Mouse (Mus musculus): ENCODE results near the gene Slc38a8. TPM values are rescaled to one million over a fixed set of nuclear protein-coding genes. Genes with fewer than 3 reads are reported as not detected.
A peak's percentile ranks its signal among the peaks of the same experiment; 100 is the strongest.

Slc38a8 gene
- polyA plus RNA-seq, 1 experiment from 2014 or later, result not detected

DNA sequence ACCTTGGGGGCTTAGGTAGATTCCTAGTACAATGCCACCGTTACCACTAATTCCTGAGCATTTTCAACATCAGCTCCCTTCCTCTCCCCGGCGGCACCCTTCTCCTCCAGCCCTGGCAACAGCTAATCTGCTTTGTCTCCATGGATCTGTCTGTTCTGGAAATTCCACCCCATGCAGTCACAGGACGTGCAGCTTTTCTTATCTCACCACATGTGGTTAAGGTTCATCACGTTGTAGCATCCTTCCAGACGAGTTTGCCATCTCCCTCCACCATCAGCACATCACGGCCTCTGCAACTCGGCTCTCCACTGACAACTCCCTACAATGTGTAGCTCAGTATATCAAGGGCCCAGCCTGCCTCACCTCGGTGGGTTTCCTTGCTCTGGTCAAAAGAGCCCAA is 4.0 kb upstream of the Slc38a8 start:
- H3K4me3 ChIP-seq (ENCODE audit: low read depth, low read length), result no peak overlapping the region
- no peak for ATAC-seq (ENCODE audit: low FRiP score)
- H3K4me1 ChIP-seq (replicated peaks; ENCODE audit: control insufficient read depth, insufficient read depth, low read length), result no peaks in the 10 kb centered on the region
- no peak overlapping the region for H3K9ac ChIP-seq (ENCODE audit: low read depth, low read length)
- no peak for DNase-seq (ENCODE audit: low spot score)
- peaks cover 13% of the 10 kb centered on the region; the same call in 1 of the 2 replicates for H3K36me3 ChIP-seq (ENCODE audit: control insufficient read depth, insufficient read depth, low read length)
- WGBS, result 59% methylated on average over 9 of the region's 9 CpGs
- no peak overlapping the region for H3K27ac ChIP-seq (ENCODE audit: low read depth, low read length)
- no peaks in the 10 kb centered on the region for H3K9me3 ChIP-seq (ENCODE audit: control insufficient read depth, low read length)
- H3K27me3 ChIP-seq (ENCODE audit: control insufficient read depth, insufficient read depth, low read length), result no peaks in the 10 kb centered on the region
- H3K4me2 ChIP-seq (replicated peaks; ENCODE audit: low read depth, low read length), result no peak overlapping the region

DNA sequence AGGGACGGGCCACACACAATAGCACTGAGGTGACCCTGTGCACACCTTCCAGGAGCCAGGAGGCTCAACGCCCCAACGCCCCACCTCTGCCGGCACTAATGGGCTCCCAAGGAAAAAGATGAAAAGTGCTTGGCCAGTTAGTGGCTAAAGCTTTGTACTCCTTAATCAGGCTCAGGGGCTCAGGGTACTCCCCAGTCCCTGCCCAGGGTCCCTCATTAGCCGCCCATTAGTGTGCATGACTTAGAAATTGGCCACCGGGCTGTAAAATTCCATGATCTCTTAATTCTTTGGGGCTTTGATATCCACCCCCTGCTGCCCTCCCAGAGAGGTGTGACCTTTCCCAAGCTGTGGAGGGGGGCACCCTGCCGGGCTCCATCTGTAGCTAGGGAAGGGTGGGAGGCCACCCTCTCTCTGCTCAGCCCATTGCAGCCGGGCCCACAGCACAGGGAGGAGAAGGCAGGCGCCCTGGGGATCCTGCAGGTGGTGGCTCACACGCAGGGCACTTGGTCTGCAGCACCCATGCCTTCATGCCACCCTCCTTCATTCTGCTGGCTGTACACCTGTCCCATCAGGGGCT is 1.8 kb upstream of the Slc38a8 start:
- Histone ChIP-seq H3K9me3 (ENCODE audit: control insufficient read depth, low read length) (no peaks in the 10 kb centered on the region), H3K36me3 (ENCODE audit: control insufficient read depth, insufficient read depth, low read length) (0 out of 2 replicates have a peak, but pooled peaks cover 2% of the 10 kb centered on the region), H3K27ac (ENCODE audit: low read depth, low read length) (no peak overlapping the region), H3K4me3 (ENCODE audit: low read depth, low read length) (no peak overlapping the region), H3K4me2 (replicated peaks; ENCODE audit: low read depth, low read length) (no peak overlapping the region), H3K27me3 (ENCODE audit: control insufficient read depth, insufficient read depth, low read length) (no peaks in the 10 kb centered on the region), H3K4me1 (replicated peaks; ENCODE audit: control insufficient read depth, insufficient read depth, low read length) (no peaks in the 10 kb centered on the region), H3K9ac (ENCODE audit: low read depth, low read length) (no peak overlapping the region)
- DNase-seq (ENCODE audit: low spot score), result no peak
- no peak for ATAC-seq (ENCODE audit: low FRiP score)
- WGBS, result 40% methylated on average over 10 of the region's 10 CpGs

GRCm38 (mm10) chr8:119502111-119502510 is 613 bp upstream of the Slc38a8 start:
- DNase-seq (ENCODE audit: low spot score) (no peak), ATAC-seq (ENCODE audit: low FRiP score) (no peak)
- no peaks in the 10 kb centered on the region for H3K4me1 ChIP-seq (replicated peaks; ENCODE audit: control insufficient read depth, insufficient read depth, low read length)
- H3K9me3 ChIP-seq (ENCODE audit: control insufficient read depth, low read length), result no peaks in the 10 kb centered on the region
- H3K27me3 ChIP-seq (ENCODE audit: control insufficient read depth, insufficient read depth, low read length), result no peaks in the 10 kb centered on the region
- 52% methylated on average over 4 of the region's 4 CpGs for WGBS
- H3K9ac ChIP-seq (ENCODE audit: low read depth, low read length), result no peak overlapping the region
- no peak overlapping the region for H3K4me2 ChIP-seq (replicated peaks; ENCODE audit: low read depth, low read length)
- no peak overlapping the region for H3K27ac ChIP-seq (ENCODE audit: low read depth, low read length)
- H3K4me3 ChIP-seq (ENCODE audit: low read depth, low read length), result no peak overlapping the region
- no peaks in the 10 kb centered on the region for H3K36me3 ChIP-seq (ENCODE audit: control insufficient read depth, insufficient read depth, low read length)

GRCm38 (mm10) chr8:119499836-119500235 is 1.7 kb downstream of the Slc38a8 start:
- 71% methylated on average over 2 of the region's 2 CpGs for WGBS
- Histone ChIP-seq H3K4me1 (replicated peaks; ENCODE audit: control insufficient read depth, insufficient read depth, low read length) (no peaks in the 10 kb centered on the region), H3K9ac (ENCODE audit: low read depth, low read length) (no peak overlapping the region), H3K27ac (ENCODE audit: low read depth, low read length) (no peak overlapping the region), H3K27me3 (ENCODE audit: control insufficient read depth, insufficient read depth, low read length) (no peaks in the 10 kb centered on the region), H3K9me3 (ENCODE audit: control insufficient read depth, low read length) (no peaks in the 10 kb centered on the region), H3K36me3 (ENCODE audit: control insufficient read depth, insufficient read depth, low read length) (no peaks in the 10 kb centered on the region), H3K4me2 (replicated peaks; ENCODE audit: low read depth, low read length) (no peak overlapping the region), H3K4me3 (ENCODE audit: low read depth, low read length) (no peak overlapping the region)
- DNase-seq (ENCODE audit: low spot score), result no peak
- ATAC-seq (ENCODE audit: low FRiP score), result no peak

- no peak overlapping the region for H3K27ac ChIP-seq (ENCODE audit: low read depth, low read length)
Observed at GRCm38 (mm10) chr8:119496848-119497247, 4.7 kb downstream of the Slc38a8 start.

GRCm38 (mm10) chr8:119487093-119487492 is 14.4 kb downstream of the Slc38a8 start:
- Histone ChIP-seq H3K27ac (ENCODE audit: low read depth, low read length) (no peak overlapping the region), H3K4me2 (replicated peaks; ENCODE audit: low read depth, low read length) (no peak overlapping the region), H3K4me1 (replicated peaks; ENCODE audit: control insufficient read depth, insufficient read depth, low read length) (no peaks in the 10 kb centered on the region; the same call in 1 of the 2 replicates), H3K4me3 (ENCODE audit: low read depth, low read length) (no peak overlapping the region), H3K27me3 (ENCODE audit: control insufficient read depth, insufficient read depth, low read length) (no peaks in the 10 kb centered on the region), H3K9me3 (ENCODE audit: control insufficient read depth, low read length) (no peaks in the 10 kb centered on the region), H3K36me3 (ENCODE audit: control insufficient read depth, insufficient read depth, low read length) (no peaks in the 10 kb centered on the region), H3K9ac (ENCODE audit: low read depth, low read length) (no peak overlapping the region)
- DNase-seq (ENCODE audit: low spot score) (no peak), ATAC-seq (ENCODE audit: low FRiP score) (no peak)
- 80% methylated on average over 7 of the region's 7 CpGs for WGBS

More at GRCm38 (mm10) chr8:119496848-119497247, 4.7 kb downstream of the Slc38a8 start:
- no peak overlapping the region for H3K4me2 ChIP-seq (replicated peaks; ENCODE audit: low read depth, low read length)
- no peaks in the 10 kb centered on the region for H3K9me3 ChIP-seq (ENCODE audit: control insufficient read depth, low read length)
- H3K4me1 ChIP-seq (replicated peaks; ENCODE audit: control insufficient read depth, insufficient read depth, low read length), result no peaks in the 10 kb centered on the region; the same call in 1 of the 2 replicates
- peak; percentile 41 for DNase-seq (ENCODE audit: low spot score)
- WGBS, result 22% methylated on average over 6 of the region's 6 CpGs
- no peak overlapping the region for H3K9ac ChIP-seq (ENCODE audit: low read depth, low read length)
- ATAC-seq (ENCODE audit: low FRiP score), result no peak
- H3K4me3 ChIP-seq (ENCODE audit: low read depth, low read length), result no peak overlapping the region
- H3K36me3 ChIP-seq (ENCODE audit: control insufficient read depth, insufficient read depth, low read length), result no peaks in the 10 kb centered on the region
- no peaks in the 10 kb centered on the region; the same call in 1 of the 2 replicates for H3K27me3 ChIP-seq (ENCODE audit: control insufficient read depth, insufficient read depth, low read length)

DNA sequence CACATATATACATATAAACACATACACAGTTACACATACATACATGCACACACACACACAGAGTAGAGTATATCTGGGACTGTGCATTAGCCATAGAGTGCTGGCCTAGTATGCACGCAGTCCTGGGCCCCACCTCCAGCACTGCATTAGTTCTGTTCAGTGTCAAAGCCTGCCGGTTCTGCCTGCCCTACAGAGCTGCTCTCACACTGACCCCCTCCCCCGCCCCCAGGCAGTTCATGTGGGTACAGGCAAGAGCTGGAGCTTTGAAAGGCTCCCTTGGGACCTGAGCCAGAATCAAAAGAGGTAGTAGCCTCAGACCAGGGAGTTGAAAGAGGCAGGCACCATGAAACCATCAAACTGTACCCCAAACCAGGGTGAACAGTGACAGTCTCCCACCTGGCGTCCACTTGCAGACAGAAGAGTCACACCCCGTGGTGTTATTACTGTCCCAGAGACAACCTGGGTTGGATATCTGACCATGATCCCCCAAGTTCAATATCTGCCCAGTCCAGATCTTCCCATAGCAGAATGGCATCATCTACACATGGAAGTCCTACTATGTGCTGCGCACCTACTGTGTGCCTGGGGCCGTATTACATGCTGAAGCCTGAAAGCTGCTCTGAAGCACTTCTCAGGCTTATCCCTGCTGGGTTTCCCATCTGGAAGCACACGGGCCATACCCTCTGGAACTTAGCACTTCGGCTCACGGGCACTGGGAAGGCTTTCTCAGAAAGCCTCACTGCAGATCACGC is 17.2 kb downstream of the Slc38a8 start:
- DNase-seq (ENCODE audit: low spot score) (no peak), ATAC-seq (ENCODE audit: low FRiP score) (no peak)
- no peaks in the 10 kb centered on the region for H3K36me3 ChIP-seq (ENCODE audit: control insufficient read depth, insufficient read depth, low read length)
- H3K9ac ChIP-seq (ENCODE audit: low read depth, low read length), result no peak overlapping the region
- no peak overlapping the region for H3K27ac ChIP-seq (ENCODE audit: low read depth, low read length)
- no peaks in the 10 kb centered on the region for H3K9me3 ChIP-seq (ENCODE audit: control insufficient read depth, low read length)
- no peak overlapping the region for H3K4me2 ChIP-seq (replicated peaks; ENCODE audit: low read depth, low read length)
- H3K27me3 ChIP-seq (ENCODE audit: control insufficient read depth, insufficient read depth, low read length), result no peaks in the 10 kb centered on the region
- WGBS, result 82% methylated on average over 11 of the region's 11 CpGs
- no peaks in the 10 kb centered on the region for H3K4me1 ChIP-seq (replicated peaks; ENCODE audit: control insufficient read depth, insufficient read depth, low read length)
- H3K4me3 ChIP-seq (ENCODE audit: low read depth, low read length), result no peak overlapping the region

- Histone ChIP-seq H3K9ac (ENCODE audit: low read depth, low read length) (no peak overlapping the region), H3K36me3 (ENCODE audit: control insufficient read depth, insufficient read depth, low read length) (no peaks in the 10 kb centered on the region), H3K9me3 (ENCODE audit: control insufficient read depth, low read length) (no peaks in the 10 kb centered on the region), H3K27me3 (ENCODE audit: control insufficient read depth, insufficient read depth, low read length) (no peaks in the 10 kb centered on the region), H3K27ac (ENCODE audit: low read depth, low read length) (no peak overlapping the region), H3K4me1 (replicated peaks; ENCODE audit: control insufficient read depth, insufficient read depth, low read length) (0 out of 2 replicates have a peak, but pooled peaks cover 2% of the 10 kb centered on the region), H3K4me3 (ENCODE audit: low read depth, low read length) (no peak overlapping the region), H3K4me2 (replicated peaks; ENCODE audit: low read depth, low read length) (no peak overlapping the region)
- WGBS, result 29% methylated on average over 5 of the region's 5 CpGs
- ATAC-seq (ENCODE audit: low FRiP score) (no peak), DNase-seq (ENCODE audit: low spot score) (no peak)
Observed at GRCm38 (mm10) chr8:119478684-119479083, 22.8 kb downstream of the Slc38a8 start.

GRCm38 (mm10) chr8:119468091-119468490 is 33.4 kb downstream of the Slc38a8 start:
- Histone ChIP-seq H3K27me3 (ENCODE audit: control insufficient read depth, insufficient read depth, low read length) (peaks cover 12% of the 10 kb centered on the region; the same call in 1 of the 2 replicates), H3K4me2 (replicated peaks; ENCODE audit: low read depth, low read length) (no peak overlapping the region), H3K36me3 (ENCODE audit: control insufficient read depth, insufficient read depth, low read length) (no peaks in the 10 kb centered on the region), H3K9me3 (ENCODE audit: control insufficient read depth, low read length) (no peaks in the 10 kb centered on the region), H3K4me3 (ENCODE audit: low read depth, low read length) (no peak overlapping the region), H3K27ac (ENCODE audit: low read depth, low read length) (no peak overlapping the region), H3K4me1 (replicated peaks; ENCODE audit: control insufficient read depth, insufficient read depth, low read length) (peaks cover 14% of the 10 kb centered on the region), H3K9ac (ENCODE audit: low read depth, low read length) (no peak overlapping the region)
- 94% methylated on average over 8 of the region's 8 CpGs for WGBS
- no peak for DNase-seq (ENCODE audit: low spot score)
- no peak for ATAC-seq (ENCODE audit: low FRiP score)
